Mouse (Mus musculus) liver, adult (tissue): ENCODE measurements around the gene Atp6v0d1.

ENCODE experiments used
- GATA4 ChIP-seq: IDR thresholded peaks from 2 replicates; pipeline ENCODE4 v1.6.1; 2014; ENCODE audit warnings: mild to moderate bottlenecking, low read length; ENCODE audit not compliant: insufficient replicate concordance

The Atp6v0d1 gene

DNA sequence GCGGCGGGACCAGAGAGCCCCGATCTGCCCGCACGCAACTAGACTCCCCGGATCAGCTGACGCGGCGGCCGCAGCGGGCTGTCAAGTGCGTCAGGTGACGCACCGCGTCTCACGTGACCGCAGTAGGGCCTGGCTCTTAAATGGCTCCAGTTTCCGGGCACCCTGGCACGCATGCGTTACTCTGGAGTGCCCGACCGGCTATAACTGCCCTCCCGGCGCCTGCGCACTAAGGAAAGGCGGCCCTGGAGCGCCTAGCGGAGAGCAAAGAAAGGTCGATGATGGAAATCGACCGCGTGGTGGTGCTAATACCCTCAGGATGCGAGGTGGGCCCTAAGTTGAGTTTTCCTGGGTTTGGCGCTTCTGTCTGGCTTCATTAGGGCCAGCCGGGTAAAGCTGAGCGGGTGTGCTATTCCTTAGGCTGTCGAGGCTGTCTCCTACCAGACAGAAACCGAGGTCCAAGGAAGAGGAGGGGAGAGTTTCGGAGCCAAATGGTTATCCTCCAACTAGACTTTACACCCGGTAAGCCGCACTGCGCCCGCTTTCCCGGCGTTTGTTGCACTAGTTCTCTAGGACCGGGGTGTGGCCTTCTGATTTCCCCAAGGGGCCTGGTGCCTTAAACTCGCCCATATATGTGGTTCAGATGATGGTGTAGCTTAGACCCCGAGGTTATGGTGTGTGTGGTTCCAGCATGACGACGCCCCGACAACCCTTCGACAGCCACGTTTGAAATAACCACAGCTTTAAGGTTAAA, at the start of gene Atp6v0d1:
Atp6v0d1 (minus strand) TSS at position 96 of the 751 bp plus-strand sequence.
- peak; percentile 22; the same call in 1 of the 2 replicates for TF ChIP-seq GATA4

- no peak; the same call in 1 of the 2 replicates for TF ChIP-seq GATA4
Observed at GRCm38 (mm10) chr8:105613830-105614511, 48.1 kb upstream of the Atp6v0d1 start.

- no peak for TF ChIP-seq GATA4
Observed at GRCm38 (mm10) chr8:105613037-105613436, 47.2 kb upstream of the Atp6v0d1 start.

DNA sequence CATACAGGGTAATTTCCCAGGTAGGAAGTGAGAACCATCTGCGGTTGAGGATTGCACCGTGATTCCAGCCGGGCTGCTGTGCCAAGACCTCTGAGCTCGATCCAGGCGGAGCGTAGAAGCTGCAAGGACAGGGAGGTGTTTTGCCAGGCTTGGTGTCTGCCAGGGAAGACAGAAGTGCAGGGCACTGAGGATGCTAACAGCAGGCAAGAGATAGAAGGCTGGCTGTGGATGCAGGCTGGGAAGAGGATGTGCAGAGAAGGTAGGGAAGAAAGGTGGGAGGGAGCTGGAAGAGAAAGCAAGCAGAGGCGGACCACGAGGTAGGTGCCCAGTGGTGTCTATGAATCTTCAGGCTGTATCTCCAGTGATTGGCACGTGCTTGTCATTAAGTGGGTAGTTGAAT, 46.0 kb upstream of the Atp6v0d1 start:
- TF ChIP-seq GATA4, result no peak

GRCm38 (mm10) chr8:105609771-105610170, 43.9 kb upstream of the Atp6v0d1 start:
- no peak for TF ChIP-seq GATA4

DNA sequence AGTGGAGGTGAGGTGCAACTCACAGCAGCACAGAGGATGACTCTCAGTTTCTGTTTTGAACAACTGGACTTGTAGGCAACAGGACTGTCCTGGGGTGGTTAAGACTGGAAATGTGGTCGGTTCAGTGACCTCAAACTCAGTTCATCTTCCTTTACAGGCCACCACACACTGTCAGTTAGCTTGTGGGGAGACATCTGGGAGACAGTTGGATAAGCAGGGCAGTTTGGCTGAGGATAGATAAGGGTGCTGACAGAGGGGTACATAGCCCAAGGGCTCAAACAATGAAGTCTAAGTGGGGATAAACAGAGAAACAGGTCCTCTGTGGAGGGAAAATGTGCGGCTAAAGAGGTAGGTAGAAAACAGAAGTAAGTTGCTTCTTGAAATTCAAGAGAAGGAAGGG, 43.5 kb upstream of the Atp6v0d1 start:
- no peak for TF ChIP-seq GATA4

- no peak for TF ChIP-seq GATA4
Observed at GRCm38 (mm10) chr8:105607684-105608083, 41.8 kb upstream of the Atp6v0d1 start.

DNA sequence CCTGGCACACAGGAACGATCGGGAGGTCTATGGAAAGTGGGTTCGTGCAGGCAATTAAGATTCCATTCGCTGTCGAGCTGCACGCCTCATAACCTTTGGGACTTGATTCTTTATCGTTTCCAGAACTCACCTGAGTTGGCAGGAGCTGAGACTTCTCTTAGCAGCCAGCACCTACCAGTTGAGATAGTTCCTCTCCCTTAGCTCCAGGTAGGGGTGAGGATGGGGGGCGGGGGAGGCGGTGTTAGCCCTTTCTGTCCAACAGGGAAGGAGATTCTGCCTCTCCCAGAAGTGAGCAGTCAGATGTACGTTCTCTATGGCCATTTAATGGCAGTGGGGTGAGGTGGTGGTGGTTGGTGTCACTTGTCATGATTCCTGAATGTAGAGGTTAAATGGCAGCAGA, 41.2 kb upstream of the Atp6v0d1 start:
- TF ChIP-seq GATA4, result no peak

GRCm38 (mm10) chr8:105606189-105607023, 40.6 kb upstream of the Atp6v0d1 start:
- TF ChIP-seq GATA4, result no peak

DNA sequence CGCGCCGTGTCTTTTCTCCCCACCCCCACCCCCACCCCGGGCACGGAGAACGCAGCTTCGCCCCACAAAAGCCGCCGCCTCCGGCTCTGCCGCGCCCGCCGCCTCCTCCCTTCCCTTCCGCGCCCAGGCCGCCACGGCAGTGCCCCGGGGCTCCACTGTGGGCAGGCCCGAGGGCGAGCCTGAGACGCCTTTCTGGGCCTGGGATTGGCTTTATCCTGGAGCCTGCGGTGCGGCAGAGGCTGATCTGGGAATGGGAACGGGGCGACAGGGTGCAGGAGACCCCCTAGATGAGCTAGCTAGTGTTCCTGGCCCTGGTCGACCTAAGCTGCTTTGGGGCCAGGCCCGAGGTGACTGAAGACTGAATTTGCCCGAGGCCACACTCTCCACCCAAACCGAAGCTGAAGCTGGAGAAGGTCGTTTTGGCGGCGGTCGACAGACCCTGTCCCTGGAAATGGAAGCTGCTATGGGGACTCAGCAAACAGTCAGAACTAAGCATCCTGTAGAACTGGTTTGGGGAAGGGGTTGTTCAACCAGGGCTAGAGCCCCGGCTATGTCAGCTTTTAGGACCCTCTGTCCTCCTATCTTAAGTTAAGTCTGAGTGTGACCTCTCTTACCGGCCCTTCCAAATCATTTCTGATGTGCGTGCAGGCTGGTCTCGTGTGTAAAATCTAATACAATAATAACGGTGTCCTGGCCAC, 39.8 kb upstream of the Atp6v0d1 start:
- TF ChIP-seq GATA4, result no peak

DNA sequence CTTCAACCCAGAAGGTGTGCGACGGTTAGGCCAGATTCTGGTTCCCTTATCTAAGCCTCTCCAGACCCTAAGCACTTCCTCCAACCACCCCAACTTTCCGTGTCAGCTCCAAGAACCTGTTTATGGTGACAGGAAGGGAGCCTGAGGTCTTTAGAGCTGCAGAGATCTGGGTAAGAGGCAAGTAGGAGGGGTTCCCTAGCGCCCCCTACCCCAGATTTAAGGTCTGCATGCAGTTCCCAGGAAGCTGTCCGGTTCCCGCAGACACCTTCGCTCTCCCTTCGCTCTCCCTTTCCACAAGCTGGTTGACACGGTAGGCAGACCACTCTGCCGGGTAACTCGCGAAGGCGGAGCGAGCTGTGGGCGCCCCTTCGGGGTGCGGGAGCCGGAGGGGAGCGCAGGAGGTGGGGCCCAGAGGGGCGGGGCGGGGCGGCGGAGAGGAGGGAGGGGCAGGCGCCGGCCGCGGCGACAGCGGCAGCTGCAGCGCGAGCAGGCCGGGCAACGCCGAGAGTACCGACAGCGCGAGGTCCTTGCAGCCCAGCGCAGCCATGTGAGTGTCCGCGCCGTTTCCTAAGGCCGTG, 39.0 kb upstream of the Atp6v0d1 start, which contains the start of gene Ripor1:
Ripor1 (plus strand) TSS at position 452 of the 578 bp plus-strand sequence.
- TF ChIP-seq GATA4, result no peak

GRCm38 (mm10) chr8:105601301-105601700, 35.5 kb upstream of the Atp6v0d1 start:
- TF ChIP-seq GATA4, result no peak

DNA sequence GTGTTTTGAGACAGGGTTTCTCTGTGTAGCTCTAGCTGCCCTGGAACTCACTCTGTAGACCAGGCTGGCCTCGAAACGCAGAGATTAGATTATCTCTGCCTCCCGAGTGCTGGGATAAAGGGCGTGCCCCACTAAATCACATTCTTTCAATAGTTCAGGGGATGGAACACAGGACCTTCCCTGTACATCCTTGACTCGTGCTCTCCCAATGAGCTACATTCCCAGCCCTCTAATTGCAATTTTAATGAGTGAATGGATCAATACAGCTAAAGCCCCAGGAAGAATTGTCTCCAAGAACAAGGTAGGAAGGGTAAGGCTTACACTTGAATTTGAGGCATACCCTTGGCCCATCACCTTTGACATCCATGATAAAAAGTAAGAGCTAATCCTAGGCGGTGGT, 32.9 kb upstream of the Atp6v0d1 start:
- TF ChIP-seq GATA4, result no peak

GRCm38 (mm10) chr8:105596362-105597034, 30.7 kb upstream of the Atp6v0d1 start:
- peak; percentile 51; the same call in 1 of the 2 replicates for TF ChIP-seq GATA4
